Mouse (Mus musculus) liver, adult 2 months (tissue): ENCODE measurements at regions not wholly inside any gene's neighbourhood (a gene's known extent, or its start where the extent isn't known, plus 50 kb on each side); places are given as distances from the start of the nearest gene placed in this dataset.

Source experiments
- DNase-seq: peaks from one replicate; pipeline ENCODE4 v3.0.0-alpha.2; 2011; ENCODE audit warnings: low read depth, low spot score; ENCODE audit errors: extremely low read depth
- H3K27ac ChIP-seq: fragments of 200-500 bp; replicated peaks from 2 replicates; pipeline ENCODE4 v1.5.1; 2012; ENCODE audit warnings: low read depth, mild to moderate bottlenecking, control low read depth, inconsistent platforms, low read length; ENCODE audit not compliant: insufficient read depth
- H3K27me3 ChIP-seq: fragments of 200-500 bp; 2 replicates; pipeline ENCODE4 v1.6.1; 2012; ENCODE audit warnings: mild to moderate bottlenecking, moderate library complexity, low read length, inconsistent platforms; ENCODE audit not compliant: control insufficient read depth, insufficient read depth
- H3K36me3 ChIP-seq: fragments of 200-500 bp; 2 replicates; pipeline ENCODE4 v1.6.1; 2012; ENCODE audit warnings: low read length, inconsistent platforms; ENCODE audit not compliant: control insufficient read depth, insufficient read depth
- H3K4me1 ChIP-seq: fragments of 200-500 bp; 2 replicates; pipeline ENCODE4 v1.6.1; 2011; ENCODE audit warnings: low read length; ENCODE audit not compliant: control insufficient read depth, insufficient read depth
- H3K4me3 ChIP-seq: fragments of 200-500 bp; 2 replicates; pipeline ENCODE4 v1.5.1; 2011; ENCODE audit warnings: low read depth, mild to moderate bottlenecking, control low read depth, low read length, moderate library complexity; ENCODE audit not compliant: insufficient read depth
- H3K79me2 ChIP-seq: fragments of 200-500 bp; 2 replicates; pipeline ENCODE4 v1.6.1; 2012; ENCODE audit warnings: inconsistent platforms, mild to moderate bottlenecking, low read length, moderate library complexity; ENCODE audit not compliant: control insufficient read depth, insufficient read depth
- H3K9ac ChIP-seq: fragments of 200-500 bp; 2 replicates; pipeline ENCODE4 v1.6.1; 2012; ENCODE audit warnings: low read depth, mild to moderate bottlenecking, control low read depth, inconsistent platforms, low read length
- CTCF ChIP-seq: fragments of 200-500 bp; IDR thresholded peaks from 2 replicates; pipeline ENCODE4 v1.5.1; 2011; ENCODE audit warnings: low read depth, low read length, control low read depth
- POLR2A ChIP-seq: fragments of 200-500 bp; IDR thresholded peaks from 2 replicates; pipeline ENCODE4 v1.6.1; 2011; ENCODE audit warnings: low read length, control low read depth; ENCODE audit not compliant: insufficient read depth; ENCODE audit errors: extremely low read depth
- WGBS: fragments of 180-500 bp; shearing (Covaris S2); methylation state at CpG from one replicate; pipeline ENCODE4 v1.1.7; 2018; 5-methylcytosine and 5-hydroxymethylcytosine counted together

GRCm38 (mm10) chr12:104637046-104638032, 114.4 kb downstream of the Dicer1 start:
- TF ChIP-seq CTCF (no peak), POLR2A (no peak)
- Histone ChIP-seq H3K9ac (no peak overlapping the region), H3K36me3 (no peaks in the 10 kb centered on the region), H3K27me3 (peaks cover 12% of the 10 kb centered on the region; the same call in 1 of the 2 replicates), H3K4me3 (no peak overlapping the region), H3K4me1 (no peaks in the 10 kb centered on the region), H3K27ac (no peak overlapping the region), H3K79me2 (no peaks in the 10 kb centered on the region)
- DNase-seq, result no peak
- 9% methylated on average over 33 of the region's 33 CpGs for WGBS

GRCm38 (mm10) chr12:104636474-104636873, 115.3 kb downstream of the Dicer1 start:
- Histone ChIP-seq H3K4me3 (no peak overlapping the region), H3K79me2 (no peaks in the 10 kb centered on the region), H3K27me3 (peaks cover 12% of the 10 kb centered on the region; the same call in 1 of the 2 replicates), H3K36me3 (no peaks in the 10 kb centered on the region), H3K4me1 (no peaks in the 10 kb centered on the region), H3K27ac (no peak overlapping the region), H3K9ac (no peak overlapping the region)
- no peak for DNase-seq
- no peak for TF ChIP-seq POLR2A
- 60% methylated on average over 12 of the region's 12 CpGs for whole genome bisulfite sequencing

- Histone ChIP-seq H3K36me3 (no peaks in the 10 kb centered on the region), H3K79me2 (no peaks in the 10 kb centered on the region), H3K4me3 (no peak overlapping the region), H3K4me1 (no peaks in the 10 kb centered on the region), H3K27ac (no peak overlapping the region), H3K9ac (no peak overlapping the region), H3K27me3 (peaks cover 12% of the 10 kb centered on the region; the same call in 1 of the 2 replicates)
- 84% methylated on average over 10 of the region's 10 CpGs for WGBS
- no peak for DNase-seq
- no peak for TF ChIP-seq CTCF
- no peak for TF ChIP-seq POLR2A
Observed at GRCm38 (mm10) chr12:104634818-104635217, 116.9 kb downstream of the Dicer1 start.

DNA sequence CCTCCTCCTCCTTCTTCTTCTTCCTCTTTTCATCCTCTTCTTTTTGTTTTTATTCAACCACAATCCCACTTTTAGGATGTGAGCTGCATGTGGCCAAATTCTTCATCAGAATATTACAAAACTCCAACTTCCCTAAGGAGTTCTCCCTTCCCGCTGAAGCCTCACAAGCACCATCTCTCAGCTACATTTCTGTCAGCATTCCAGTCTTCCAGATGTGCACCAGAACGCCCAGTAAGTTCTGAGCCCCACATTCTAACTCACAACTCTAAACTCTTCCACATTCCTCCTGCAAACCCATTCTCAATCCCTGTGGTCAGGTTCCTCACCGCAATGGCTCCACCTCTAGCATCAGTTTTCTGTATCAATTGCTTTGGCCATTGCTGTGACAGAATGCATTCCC, 121.2 kb downstream of the Dicer1 start:
- TF ChIP-seq CTCF (no peak), POLR2A (no peak)
- WGBS, result 84% methylated on average over 3 of the region's 3 CpGs
- no peak for DNase-seq
- H3K4me3 ChIP-seq, result no peak overlapping the region
- H3K4me1 ChIP-seq, result no peaks in the 10 kb centered on the region
- H3K27me3 ChIP-seq, result no peaks in the 10 kb centered on the region; the same call in 1 of the 2 replicates
- no peaks in the 10 kb centered on the region for H3K79me2 ChIP-seq
- H3K27ac ChIP-seq, result no peak overlapping the region
- H3K36me3 ChIP-seq, result no peaks in the 10 kb centered on the region
- H3K9ac ChIP-seq, result no peak overlapping the region

DNA sequence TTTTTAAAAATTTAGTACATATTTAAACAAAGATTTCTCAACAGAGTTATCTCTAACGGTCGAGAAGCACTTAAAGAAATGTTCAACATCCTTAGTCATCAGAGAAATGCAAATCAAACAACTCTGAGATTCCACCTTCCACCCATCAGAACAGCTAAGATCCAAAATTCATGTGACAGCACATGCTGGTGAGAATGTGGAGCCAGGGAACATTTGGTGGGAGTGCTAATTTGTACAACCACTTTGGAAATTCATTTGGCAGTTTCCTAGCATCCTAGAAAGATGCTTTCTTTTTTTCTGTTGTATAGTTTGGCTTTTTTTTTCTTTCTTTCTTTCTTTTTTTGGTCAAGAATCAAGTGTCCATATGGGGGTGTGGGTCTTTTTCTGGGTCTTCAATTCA, 122.3 kb downstream of the Dicer1 start:
- TF ChIP-seq CTCF, result no peak
- no peak for TF ChIP-seq POLR2A
- no peak overlapping the region for H3K9ac ChIP-seq
- no peaks in the 10 kb centered on the region for H3K79me2 ChIP-seq
- no peak for DNase-seq
- H3K36me3 ChIP-seq, result no peaks in the 10 kb centered on the region
- H3K4me1 ChIP-seq, result no peaks in the 10 kb centered on the region
- no peaks in the 10 kb centered on the region for H3K27me3 ChIP-seq
- WGBS, result 86% methylated on average over 2 of the region's 2 CpGs
- no peak overlapping the region for H3K4me3 ChIP-seq
- no peak overlapping the region for H3K27ac ChIP-seq

GRCm38 (mm10) chr12:104626054-104626453, 125.7 kb downstream of the Dicer1 start:
- Histone ChIP-seq H3K36me3 (no peaks in the 10 kb centered on the region), H3K9ac (no peak overlapping the region), H3K27ac (no peak overlapping the region), H3K79me2 (no peaks in the 10 kb centered on the region), H3K27me3 (no peaks in the 10 kb centered on the region), H3K4me3 (no peak overlapping the region), H3K4me1 (no peaks in the 10 kb centered on the region)
- no peak for DNase-seq
- 81% methylated on average over 5 of the region's 5 CpGs for WGBS
- TF ChIP-seq CTCF (no peak), POLR2A (no peak)
